Mouse (Mus musculus) myocyte (in vitro differentiated cells): ENCODE data around the gene Dnajc17.

Source experiments
- MAX ChIP-seq: IDR thresholded peaks from one replicate; pipeline ENCODE4 v1.6.1; 2011; ENCODE audit warnings: low read depth, mild to moderate bottlenecking, control low read depth
- MYOD1 ChIP-seq, 3 experiments: IDR thresholded peaks; one replicate each; pipeline ENCODE4 v1.6.1; 2011; ENCODE audit warnings: control low read depth in 2 of 3, low read depth in 2 of 3, mild to moderate bottlenecking in 2 of 3, moderate library complexity in 1 of 3; ENCODE audit not compliant: insufficient read length in 2 of 3, control insufficient read depth in 1 of 3
- POLR2A ChIP-seq: IDR thresholded peaks from one replicate; pipeline ENCODE4 v1.6.1; 2011; ENCODE audit warnings: low read depth, mild to moderate bottlenecking, control low read depth, moderate library complexity; ENCODE audit not compliant: insufficient read length
- SRF ChIP-seq: IDR thresholded peaks from one replicate; pipeline ENCODE4 v1.6.1; 2011; ENCODE audit warnings: low read depth; ENCODE audit not compliant: control insufficient read depth, insufficient read length

DNA sequence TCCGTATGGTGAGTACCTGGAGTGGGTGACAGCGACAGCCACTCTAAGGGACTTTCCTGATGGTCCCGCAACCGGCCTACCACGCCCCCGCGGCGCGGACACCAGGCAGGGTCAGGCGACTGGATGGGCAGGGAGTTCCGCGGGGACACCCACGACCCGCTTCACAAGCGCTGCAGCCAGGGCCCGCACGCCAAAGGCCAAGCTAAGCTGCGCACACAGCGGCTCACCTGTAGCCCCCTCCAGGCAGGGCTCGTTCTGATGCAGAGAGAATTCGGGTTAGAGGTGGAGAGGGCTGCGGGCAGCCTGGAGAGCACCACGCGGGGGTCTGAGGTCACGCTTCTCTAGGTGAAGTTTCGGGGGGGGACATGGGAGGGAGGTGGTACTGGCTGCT, 40.7 kb downstream of the Dnajc17 start:
- no peak for TF ChIP-seq MAX
- no peak for TF ChIP-seq POLR2A
- no peak for TF ChIP-seq SRF
- TF ChIP-seq MYOD1 (IDR thresholded peaks at IDR 0.05; ENCODE audit: control insufficient read depth in 1 of 3, insufficient read length in 2 of 3, low read depth in 2 of 3), result no peak
